Mouse (Mus musculus): ENCODE data around the gene Krt36. TPM values are rescaled to one million over a fixed set of nuclear protein-coding genes. Genes with fewer than 3 reads are reported as not detected.

The Krt36 gene
- polyA plus RNA-seq, 1 experiment from 2014 or later, result not detected

- Histone ChIP-seq H3K27ac (no peak overlapping the region), H3K9me3 (replicated peaks) (no peaks in the 10 kb centered on the region), H3K4me1 (no peaks in the 10 kb centered on the region), H3K4me3 (no peak overlapping the region), H3K27me3 (ENCODE audit: low read depth, poor library complexity, severe bottlenecking) (no peaks in the 10 kb centered on the region), H3K36me3 (no peaks in the 10 kb centered on the region)
- DNase-seq (ENCODE audit: low spot score), result no peak
- WGBS, result 89% methylated on average over 12 of the region's 12 CpGs
These were observed 39.0 kb downstream of the Krt36 start for GRCm38 (mm10) chr11:100066236-100067010.

GRCm38 (mm10) chr11:100058875-100059274, 46.6 kb downstream of the Krt36 start:
- H3K9me3 ChIP-seq (replicated peaks), result no peaks in the 10 kb centered on the region
- no peaks in the 10 kb centered on the region for H3K4me1 ChIP-seq
- no peaks in the 10 kb centered on the region for H3K36me3 ChIP-seq
- no peak overlapping the region for H3K4me3 ChIP-seq
- no peak overlapping the region for H3K27ac ChIP-seq
- DNase-seq (ENCODE audit: low spot score), result no peak
- WGBS, result 75% methylated on average over 8 of the region's 8 CpGs
- H3K27me3 ChIP-seq (ENCODE audit: low read depth, poor library complexity, severe bottlenecking), result no peaks in the 10 kb centered on the region

GRCm38 (mm10) chr11:100055686-100056655, 49.5 kb downstream of the Krt36 start:
- Histone ChIP-seq H3K4me1 (no peaks in the 10 kb centered on the region), H3K36me3 (no peaks in the 10 kb centered on the region), H3K9me3 (replicated peaks) (no peaks in the 10 kb centered on the region), H3K4me3 (no peak overlapping the region), H3K27me3 (ENCODE audit: low read depth, poor library complexity, severe bottlenecking) (no peaks in the 10 kb centered on the region), H3K27ac (no peak overlapping the region)
- WGBS, result 78% methylated on average over 9 of the region's 9 CpGs
- DNase-seq (ENCODE audit: low spot score), result no peak

Other genes with a start within 250 kb of the Krt36 start
- gene Gm11568, start 247.7 kb downstream of the Krt36 start, polyA plus RNA-seq (2016; fragmentation: Nextera tagmentation; extraction: Ambion mirVana), result not detected in 2 replicates
- gene Gm11559, start 241.2 kb downstream of the Krt36 start, polyA plus RNA-seq (2016; fragmentation: Nextera tagmentation; extraction: Ambion mirVana), result not detected in 2 replicates
- not detected in 2 replicates for gene Krtap9-1, start 232.2 kb downstream of the Krt36 start, polyA plus RNA-seq (2016; fragmentation: Nextera tagmentation; extraction: Ambion mirVana)
- gene Gm11567, start 226.4 kb downstream of the Krt36 start, polyA plus RNA-seq (2016; fragmentation: Nextera tagmentation; extraction: Ambion mirVana), result not detected in 2 replicates
- gene Krtap31-1, start 197.7 kb downstream of the Krt36 start, polyA plus RNA-seq (2016; fragmentation: Nextera tagmentation; extraction: Ambion mirVana), result not detected in 2 replicates
- gene Gm11565, start 190.9 kb downstream of the Krt36 start, polyA plus RNA-seq (2016; fragmentation: Nextera tagmentation; extraction: Ambion mirVana), result not detected in 2 replicates
- gene Krtap31-2, start 169.3 kb downstream of the Krt36 start, polyA plus RNA-seq (2016; fragmentation: Nextera tagmentation; extraction: Ambion mirVana), result not detected in 2 replicates
- not detected in 2 replicates for gene Krtap9-5, start 157.2 kb downstream of the Krt36 start, polyA plus RNA-seq (2016; fragmentation: Nextera tagmentation; extraction: Ambion mirVana)
- gene Krtap29-1, start 126.6 kb downstream of the Krt36 start, polyA plus RNA-seq (2016; fragmentation: Nextera tagmentation; extraction: Ambion mirVana), result not detected in 2 replicates
- not detected in 2 replicates for gene Krtap16-1, start 119.0 kb downstream of the Krt36 start, polyA plus RNA-seq (2016; fragmentation: Nextera tagmentation; extraction: Ambion mirVana)
- 0.68 and 0.90 TPM in 2 replicates for gene Krtap17-1, start 111.6 kb downstream of the Krt36 start, polyA plus RNA-seq (2016; fragmentation: Nextera tagmentation; extraction: Ambion mirVana)
- gene Krt33a, start 89.4 kb downstream of the Krt36 start, polyA plus RNA-seq (2016; fragmentation: Nextera tagmentation; extraction: Ambion mirVana), result not detected in 2 replicates
- not detected in 2 replicates for gene Krt33b, start 75.8 kb downstream of the Krt36 start, polyA plus RNA-seq (2016; fragmentation: Nextera tagmentation; extraction: Ambion mirVana)
- not detected in 2 replicates for gene Krt34, start 64.1 kb downstream of the Krt36 start, polyA plus RNA-seq (2016; fragmentation: Nextera tagmentation; extraction: Ambion mirVana)
- gene Krt31, start 55.1 kb downstream of the Krt36 start, polyA plus RNA-seq (2016; fragmentation: Nextera tagmentation; extraction: Ambion mirVana), result not detected in 2 replicates
- not detected in 2 replicates for gene Krt32, start 17.4 kb downstream of the Krt36 start, polyA plus RNA-seq (2016; fragmentation: Nextera tagmentation; extraction: Ambion mirVana)
- 0.08 TPM in 1 of 2 replicates, not detected in the other for gene Krt35, start 9.4 kb downstream of the Krt36 start, polyA plus RNA-seq (2016; fragmentation: Nextera tagmentation; extraction: Ambion mirVana)
- gene Krt13, start 15.9 kb upstream of the Krt36 start, polyA plus RNA-seq (2016; fragmentation: Nextera tagmentation; extraction: Ambion mirVana), result not detected in 2 replicates
- gene Krt15, start 30.3 kb upstream of the Krt36 start, polyA plus RNA-seq (2016; fragmentation: Nextera tagmentation; extraction: Ambion mirVana), result 1.6 and 8.4 TPM in 2 replicates
- gene Krt19, start 43.0 kb upstream of the Krt36 start, polyA plus RNA-seq (2016; fragmentation: Nextera tagmentation; extraction: Ambion mirVana), result 11.1 and 13.9 TPM in 2 replicates
- not detected in 2 replicates for gene Krt9, start 87.6 kb upstream of the Krt36 start, polyA plus RNA-seq (2016; fragmentation: Nextera tagmentation; extraction: Ambion mirVana)
- 8.0 and 32.0 TPM in 2 replicates for gene Krt14, start 101.9 kb upstream of the Krt36 start, polyA plus RNA-seq (2016; fragmentation: Nextera tagmentation; extraction: Ambion mirVana)
- gene Krt16, start 143.3 kb upstream of the Krt36 start, polyA plus RNA-seq (2016; fragmentation: Nextera tagmentation; extraction: Ambion mirVana), result not detected in 2 replicates
- 1.3 and 7.6 TPM in 2 replicates for gene Krt17, start 155.4 kb upstream of the Krt36 start, polyA plus RNA-seq (2016; fragmentation: Nextera tagmentation; extraction: Ambion mirVana)
- gene Krt42, start 164.2 kb upstream of the Krt36 start, polyA plus RNA-seq (2016; fragmentation: Nextera tagmentation; extraction: Ambion mirVana), result 0.21 TPM in 1 of 2 replicates, not detected in the other
- gene Eif1, start 214.3 kb upstream of the Krt36 start, polyA plus RNA-seq (2016; fragmentation: Nextera tagmentation; extraction: Ambion mirVana), result 1,486 and 1,565 TPM in 2 replicates
- gene Gast, start 228.8 kb upstream of the Krt36 start, polyA plus RNA-seq (2016; fragmentation: Nextera tagmentation; extraction: Ambion mirVana), result not detected in 2 replicates